Mouse (Mus musculus) megakaryocyte progenitor cell, adult 5-6 weeks (primary cell): ENCODE measurements around the gene Tnfsf9. TPM values are rescaled to one million over a fixed set of nuclear protein-coding genes. Genes with fewer than 3 reads are reported as not detected.

ENCODE experiments used
- ATAC-seq: replicated peaks from 2 replicates; pipeline ENCODE4 v1.8.0; 2016; ENCODE audit warnings: mild to moderate bottlenecking, moderate TSS enrichment, inconsistent platforms; ENCODE audit not compliant: poor library complexity
- total RNA-seq, 2 experiments: library from RNA; stranded (forward) in 1 of 2; stranded (reverse) in 1 of 2; fragments of 157-497, 149-512 nt in 1 of 2; fragments of 200-1000 nt in 1 of 2; gene quantifications; 2 replicates each; pipeline versions ENCODE4 v1.2.3 to v1.2.4; 2015 to 2017

Tnfsf9 gene
- total RNA-seq (2015) (1.2 and 2.2 TPM in 2 replicates), total RNA-seq (2017) (0.27 and 0.29 TPM in 2 replicates)

DNA sequence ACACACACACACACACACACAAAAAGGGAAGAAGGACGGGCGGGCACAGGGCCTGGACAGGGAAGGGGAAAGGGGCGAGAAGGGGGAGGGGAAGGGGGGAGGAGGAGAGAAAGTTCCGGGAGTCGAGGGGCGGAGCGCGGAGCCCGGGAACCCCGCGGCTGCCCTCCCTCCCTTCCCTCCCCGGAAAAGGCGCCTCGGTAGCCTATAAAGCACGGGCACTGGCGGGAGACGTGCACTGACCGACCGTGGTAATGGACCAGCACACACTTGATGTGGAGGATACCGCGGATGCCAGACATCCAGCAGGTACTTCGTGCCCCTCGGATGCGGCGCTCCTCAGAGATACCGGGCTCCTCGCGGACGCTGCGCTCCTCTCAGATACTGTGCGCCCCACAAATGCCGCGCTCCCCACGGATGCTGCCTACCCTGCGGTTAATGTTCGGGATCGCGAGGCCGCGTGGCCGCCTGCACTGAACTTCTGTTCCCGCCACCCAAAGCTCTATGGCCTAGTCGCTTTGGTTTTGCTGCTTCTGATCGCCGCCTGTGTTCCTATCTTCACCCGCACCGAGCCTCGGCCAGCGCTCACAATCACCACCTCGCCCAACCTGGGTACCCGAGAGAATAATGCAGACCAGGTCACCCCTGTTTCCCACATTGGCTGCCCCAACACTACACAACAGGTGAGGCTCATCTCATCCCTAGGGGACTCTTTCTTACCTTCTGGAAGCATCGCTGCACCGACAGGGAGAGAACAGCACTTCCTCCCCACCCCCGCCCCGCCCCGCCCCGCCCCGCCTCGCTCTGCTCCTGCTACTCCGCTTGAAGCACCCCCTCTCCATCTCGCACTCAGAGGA, at the start of gene Tnfsf9:
Gene Tnfsf9, plus strand, starts transcription at position 145 of the 854 bp plus-strand sequence.
- ATAC-seq = peak; percentile 45

DNA sequence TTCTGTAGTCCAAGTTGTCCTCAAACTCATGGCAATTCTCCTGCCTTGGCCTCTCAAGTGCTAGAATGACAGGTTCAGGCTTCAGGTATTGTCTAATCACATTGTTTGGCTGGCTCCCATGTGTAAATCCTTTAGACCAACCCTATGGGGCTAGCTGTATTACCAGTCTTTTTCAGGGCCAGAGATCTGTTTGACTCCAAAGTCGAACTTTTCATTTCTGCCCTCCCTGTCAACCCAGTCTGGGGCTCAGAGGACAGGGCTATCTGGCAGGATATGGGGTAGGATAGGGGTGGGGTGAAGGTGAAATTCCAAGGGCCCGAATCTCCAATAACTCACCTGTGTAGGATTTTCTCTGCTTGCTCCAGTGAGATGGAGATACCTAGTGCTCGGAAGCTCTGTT, 48.9 kb upstream of the Tnfsf9 start:
- no peak for ATAC-seq

DNA sequence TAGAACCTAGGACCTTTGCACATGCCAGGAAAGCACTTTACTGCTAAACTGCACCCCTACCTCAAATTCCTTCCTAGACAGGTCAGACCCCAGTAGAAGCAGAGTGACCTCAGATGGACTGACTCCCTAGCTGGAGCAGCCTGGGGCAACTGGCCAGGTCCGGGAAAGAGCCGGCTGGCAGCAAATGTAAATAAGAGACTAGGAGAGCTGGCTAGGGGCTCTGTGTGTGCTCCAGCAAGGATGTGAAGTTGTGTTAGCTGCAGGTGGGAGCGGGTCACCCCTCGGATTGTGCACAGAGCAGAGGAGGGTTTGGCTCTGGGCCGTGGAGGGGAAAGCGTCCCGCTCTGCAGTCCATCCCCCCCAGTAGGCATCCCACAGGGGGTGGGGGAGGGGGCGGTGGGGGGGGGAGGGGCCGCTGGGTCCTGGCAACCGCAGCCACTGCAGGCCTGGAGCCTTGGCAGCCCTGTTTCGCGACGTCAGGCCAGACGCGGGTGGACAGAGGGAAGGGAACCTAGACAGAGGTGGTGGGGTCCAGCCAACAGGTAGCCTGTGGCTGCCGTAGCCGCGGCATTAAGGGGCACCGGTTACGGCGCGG, 46.1 kb upstream of the Tnfsf9 start, which contains the start of gene Crb3:
Gene Crb3, plus strand, starts transcription at position 215 of the 595 bp plus-strand sequence.
- no peak for ATAC-seq

DNA sequence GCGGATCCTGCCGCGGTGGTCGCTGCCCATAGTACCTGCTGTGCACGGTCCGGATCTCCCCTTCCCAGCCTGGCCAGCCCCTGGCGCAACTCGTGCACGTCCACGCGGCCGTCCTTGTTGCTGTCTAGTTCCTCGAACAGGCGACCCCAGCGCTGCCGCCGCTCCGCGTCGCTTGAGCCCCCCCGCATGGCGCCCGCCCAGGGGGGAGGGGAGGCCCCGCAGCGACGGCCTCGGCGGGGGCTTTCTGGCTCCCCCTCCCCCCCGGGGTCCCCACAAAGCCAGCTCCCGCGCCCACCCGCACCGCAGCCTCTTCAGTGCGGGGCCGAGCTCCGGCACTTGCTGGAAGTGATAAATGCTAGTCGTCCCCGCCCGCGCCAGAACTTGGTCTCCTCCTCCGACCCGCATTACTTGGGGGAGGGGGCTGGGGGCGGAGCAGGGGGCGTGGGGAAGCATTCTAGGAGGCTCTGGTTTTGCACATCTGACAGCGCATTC, 45.6 kb upstream of the Tnfsf9 start, which contains the start of gene Slc25a23:
Gene Slc25a23, minus strand, starts transcription at position 378 of the 492 bp plus-strand sequence.
- 0 out of 2 replicates have a peak, but pooled peaks have one; percentile 5 for ATAC-seq

DNA sequence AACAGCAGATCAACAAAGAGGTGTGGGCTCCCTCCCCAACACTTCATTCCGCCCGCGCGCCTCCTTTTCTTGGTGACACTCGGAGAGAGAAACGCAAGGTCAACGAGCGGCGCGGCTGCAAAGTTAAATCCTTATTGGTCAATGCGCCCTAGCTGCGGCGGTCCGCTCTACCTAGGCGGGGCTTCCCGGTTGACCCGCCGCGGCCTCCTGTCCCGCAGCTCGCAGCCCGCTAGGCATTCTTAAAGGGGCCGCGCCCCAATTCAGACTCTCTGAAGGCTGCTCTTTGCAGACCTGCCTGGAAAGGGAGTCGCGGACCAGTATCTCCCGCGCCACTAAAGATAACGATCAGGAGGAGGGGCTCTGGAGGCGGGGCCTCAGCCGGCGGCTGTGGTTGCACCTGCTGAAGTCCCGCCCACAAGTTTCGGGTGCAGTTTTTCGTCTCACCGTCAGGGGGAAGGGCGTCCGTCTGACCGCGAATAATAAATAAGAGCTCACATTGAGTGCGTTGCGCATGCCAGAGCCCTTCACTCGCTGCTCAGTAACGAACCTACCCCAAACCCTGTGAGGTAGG, 44.8 kb upstream of the Tnfsf9 start:
- ATAC-seq = peak; percentile 85

DNA sequence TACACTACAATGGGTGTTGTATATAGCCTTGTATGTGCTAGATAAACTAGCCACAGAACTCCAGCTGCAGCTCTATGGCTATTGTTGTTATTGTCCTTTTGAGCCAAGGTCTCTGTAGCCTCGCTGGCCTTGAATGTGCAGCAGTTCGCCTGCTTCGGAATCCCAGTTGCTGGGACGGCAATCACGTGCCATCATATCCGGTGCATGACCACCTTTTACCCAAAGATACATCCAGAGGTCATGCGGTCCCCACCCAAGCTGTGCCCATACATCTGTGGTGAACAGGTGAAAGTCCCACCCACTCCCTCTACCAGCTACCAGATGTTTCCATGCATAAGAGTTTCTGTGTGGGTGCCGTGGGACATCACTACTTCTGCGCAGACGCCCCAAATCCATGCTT, 44.1 kb upstream of the Tnfsf9 start:
- ATAC-seq = no peak

DNA sequence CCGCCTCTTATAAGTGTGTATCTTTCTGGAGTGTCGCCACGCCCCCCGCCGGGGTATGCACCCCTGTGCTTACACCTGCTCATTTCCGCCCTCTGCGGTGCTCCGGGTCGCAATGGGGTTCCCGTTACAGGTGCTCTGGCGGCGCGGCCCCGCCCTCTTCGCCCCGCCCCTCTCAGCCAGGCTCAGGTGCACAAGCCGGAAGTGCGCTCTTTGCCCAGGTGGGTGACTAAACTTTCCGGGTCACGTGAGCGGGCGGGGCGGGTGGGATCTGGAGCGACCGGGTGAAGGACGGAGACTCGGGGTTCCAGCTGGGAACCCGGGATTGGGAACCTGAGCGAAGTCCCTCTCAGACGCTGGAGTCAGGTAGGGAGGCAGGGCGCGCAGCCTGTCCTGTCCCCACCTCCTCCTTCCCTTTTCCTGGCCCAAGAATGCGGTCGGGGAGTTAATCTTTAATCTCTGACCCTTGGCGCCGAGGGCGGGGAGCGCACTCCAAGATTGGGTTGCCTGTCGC, 43.1 kb upstream of the Tnfsf9 start:
- ATAC-seq = no peak

DNA sequence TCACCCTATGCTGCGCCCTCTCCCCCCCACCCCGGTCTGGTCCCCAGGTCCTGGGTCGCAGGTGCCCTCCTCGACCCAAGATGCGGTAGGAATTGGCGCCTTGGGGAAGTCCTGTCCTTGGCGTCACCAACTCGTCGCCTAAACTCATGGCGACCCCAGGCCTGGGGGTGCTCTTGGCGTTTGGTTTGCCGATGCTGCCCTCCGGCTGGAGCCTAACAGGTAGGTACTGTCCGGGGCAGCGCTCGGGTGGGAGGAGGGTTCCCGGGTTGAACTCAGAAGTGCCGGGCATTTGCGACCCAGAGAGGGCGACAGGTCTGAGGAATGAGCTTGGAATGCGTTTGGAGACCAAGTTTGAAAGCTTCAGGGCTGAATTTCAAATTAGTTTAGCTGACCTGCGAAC, 42.6 kb upstream of the Tnfsf9 start:
- ATAC-seq = no peak

DNA sequence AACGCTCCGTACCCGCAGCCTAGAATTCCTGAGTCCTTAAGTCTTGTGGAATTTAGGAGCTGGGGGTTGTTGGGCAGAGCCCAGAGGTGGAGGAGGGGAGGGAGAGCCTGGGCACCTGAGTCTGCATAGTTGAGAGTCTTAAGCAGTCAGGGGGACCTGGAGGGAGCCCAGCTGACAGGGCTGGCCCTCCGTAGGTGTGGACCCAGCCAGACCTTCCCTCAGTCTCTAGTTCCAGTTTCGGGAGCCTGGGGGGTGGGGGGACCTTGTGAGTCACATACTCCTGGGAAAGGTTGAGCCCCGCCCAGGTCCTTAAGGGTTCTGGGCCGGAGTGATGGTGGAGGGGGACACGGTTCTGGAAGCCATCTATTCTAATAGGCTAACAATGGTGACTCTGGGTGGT, 42.1 kb upstream of the Tnfsf9 start:
- no peak for ATAC-seq

DNA sequence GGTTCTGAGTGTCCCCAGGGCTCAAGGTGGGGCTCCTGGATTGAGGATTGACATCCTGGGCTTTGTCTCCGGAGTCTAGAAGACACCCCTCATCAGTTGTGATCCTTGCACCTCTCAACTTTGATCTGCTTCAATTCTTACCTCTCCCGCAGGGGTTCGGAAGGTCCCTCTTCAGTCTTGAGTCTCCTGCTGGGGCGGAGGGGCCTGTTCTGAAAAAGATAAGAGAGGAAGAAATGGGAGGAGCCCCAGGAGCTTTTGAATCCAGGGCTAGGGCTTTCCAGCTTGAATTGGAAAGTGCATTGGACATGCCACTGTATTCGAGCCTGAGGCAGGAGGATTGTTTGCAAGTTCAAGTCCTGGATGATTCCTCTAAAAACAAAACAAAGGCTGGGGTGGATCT, 38.2 kb upstream of the Tnfsf9 start:
- 0 out of 2 replicates have a peak, but pooled peaks have one; percentile 13 for ATAC-seq

DNA sequence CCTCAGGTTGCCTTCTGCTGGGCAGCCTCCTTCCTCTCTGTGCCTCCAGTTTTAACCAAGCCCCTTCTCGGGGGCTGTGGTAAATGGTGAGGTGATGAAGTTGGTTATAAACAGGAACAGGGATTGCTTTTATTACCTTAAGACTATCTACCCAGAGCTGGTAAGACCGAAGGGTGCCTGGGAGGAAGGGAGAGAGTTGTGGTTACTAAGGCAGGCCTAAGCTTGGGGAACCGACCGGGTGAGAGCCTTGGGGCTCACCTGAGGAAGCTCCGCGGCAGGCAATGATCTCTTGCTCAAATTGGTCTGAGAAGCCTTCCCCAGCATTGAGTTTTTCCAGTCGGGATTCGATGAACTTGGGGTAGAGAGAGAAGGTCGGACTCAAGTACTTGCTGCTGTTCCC, 34.9 kb upstream of the Tnfsf9 start:
- no peak for ATAC-seq

DNA sequence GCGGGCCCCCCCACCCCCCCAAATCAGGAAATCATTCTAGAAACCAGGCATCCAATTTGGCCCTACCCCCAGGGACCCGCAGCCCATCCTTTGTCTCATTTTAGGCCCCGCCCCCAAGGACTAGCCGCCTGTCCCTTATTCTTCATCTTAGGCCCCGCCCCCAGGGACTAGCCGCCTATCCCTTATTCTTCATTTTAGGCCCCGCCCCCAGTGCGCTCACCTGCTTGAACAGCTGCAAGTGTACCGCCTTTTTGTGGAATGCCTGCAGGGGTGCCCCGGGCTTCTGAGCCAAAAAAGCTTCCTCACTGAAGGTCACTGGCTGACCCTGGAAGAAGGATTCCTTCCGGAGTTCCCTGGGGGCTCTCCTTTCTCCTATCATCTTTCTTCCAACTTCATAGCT, 34.4 kb upstream of the Tnfsf9 start:
- ATAC-seq = no peak

DNA sequence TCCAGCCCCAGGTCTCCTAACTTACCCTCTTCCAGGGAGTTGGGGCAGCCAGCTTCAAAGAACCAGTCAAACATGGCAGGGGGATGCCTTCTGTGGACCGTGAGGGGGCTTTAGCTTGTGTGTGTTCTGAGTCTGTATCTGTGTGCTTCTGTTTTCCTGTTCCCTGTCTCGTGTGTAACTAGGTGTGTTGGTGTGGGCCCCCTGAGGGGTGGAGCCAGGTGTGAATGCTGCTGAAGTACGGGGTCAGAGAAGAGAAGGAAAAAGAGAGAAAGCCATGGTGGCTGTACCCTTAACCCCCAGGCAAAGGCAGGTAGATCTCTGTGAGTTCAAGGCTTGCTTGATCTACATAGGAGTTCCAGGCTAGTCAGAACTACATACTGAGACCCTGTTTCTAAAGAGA, 28.2 kb upstream of the Tnfsf9 start:
- no peak for ATAC-seq

DNA sequence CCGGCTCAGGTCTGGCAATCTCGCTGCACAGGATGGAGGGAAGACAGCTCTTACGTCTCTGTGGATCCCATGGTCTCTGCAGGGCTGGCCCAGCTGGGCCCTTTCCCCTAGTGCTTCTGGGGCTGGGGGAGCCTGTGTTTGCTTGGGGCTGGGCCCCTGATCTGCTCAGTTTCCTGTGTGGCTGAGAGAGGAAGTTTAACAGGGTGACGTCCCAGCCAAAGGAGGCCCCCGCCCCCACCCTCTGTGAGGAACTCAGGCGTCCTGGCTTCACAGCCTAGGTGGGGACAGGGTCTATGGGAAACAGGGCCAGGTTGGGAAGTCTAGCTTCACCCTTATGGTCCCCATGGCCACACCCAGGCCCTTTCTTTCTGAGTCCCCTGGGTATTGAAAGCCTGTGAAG, 26.8 kb upstream of the Tnfsf9 start, which contains the start of gene Dennd1c:
Gene Dennd1c, minus strand, starts transcription at position 179 of the 400 bp plus-strand sequence.
- ATAC-seq = peak; percentile 94

DNA sequence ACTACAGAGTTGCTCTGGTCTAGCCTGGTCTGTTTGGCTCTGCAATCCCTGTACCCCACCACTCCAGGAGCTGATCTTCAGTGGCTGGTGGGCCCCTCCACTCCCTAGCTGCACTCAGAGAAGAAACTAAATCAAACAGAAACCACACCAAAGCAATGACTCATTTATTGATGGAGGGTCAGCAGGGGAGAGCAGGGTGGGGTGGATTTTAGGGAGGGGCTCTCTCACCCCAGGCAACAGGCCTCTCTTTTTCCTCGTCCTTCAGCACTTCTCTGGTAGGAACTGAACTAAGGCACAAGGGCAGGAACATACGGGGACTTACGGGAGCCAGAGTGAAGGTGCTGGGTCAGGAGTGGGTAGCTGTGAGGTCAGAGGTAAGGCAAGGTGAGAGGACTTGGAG, 25.2 kb upstream of the Tnfsf9 start:
- ATAC-seq = no peak

DNA sequence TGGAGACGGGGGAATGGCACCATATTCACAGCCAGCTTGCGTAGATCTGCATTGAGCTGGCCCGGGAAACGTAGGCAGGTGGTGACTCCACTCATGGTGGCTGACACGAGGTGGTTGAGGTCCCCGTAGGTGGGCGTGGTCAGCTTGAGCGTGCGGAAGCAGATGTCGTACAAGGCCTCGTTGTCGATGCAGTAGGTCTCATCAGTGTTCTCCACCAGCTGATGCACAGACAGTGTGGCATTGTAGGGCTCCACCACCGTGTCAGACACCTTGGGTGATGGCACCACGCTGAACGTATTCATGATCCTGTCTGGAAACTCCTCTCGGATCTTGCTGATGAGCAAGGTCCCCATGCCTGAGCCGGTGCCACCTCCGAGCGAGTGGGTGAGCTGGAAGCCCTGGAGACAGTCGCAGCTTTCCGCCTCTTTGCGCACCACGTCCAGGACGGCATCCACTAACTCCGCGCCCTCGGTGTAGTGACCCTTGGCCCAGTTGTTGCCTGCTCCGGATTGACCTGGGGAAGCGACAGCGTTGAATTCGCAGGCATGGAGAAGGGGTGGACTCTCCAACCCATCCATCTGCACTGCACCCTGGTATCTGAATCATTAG, 23.8 kb upstream of the Tnfsf9 start:
- ATAC-seq = no peak

DNA sequence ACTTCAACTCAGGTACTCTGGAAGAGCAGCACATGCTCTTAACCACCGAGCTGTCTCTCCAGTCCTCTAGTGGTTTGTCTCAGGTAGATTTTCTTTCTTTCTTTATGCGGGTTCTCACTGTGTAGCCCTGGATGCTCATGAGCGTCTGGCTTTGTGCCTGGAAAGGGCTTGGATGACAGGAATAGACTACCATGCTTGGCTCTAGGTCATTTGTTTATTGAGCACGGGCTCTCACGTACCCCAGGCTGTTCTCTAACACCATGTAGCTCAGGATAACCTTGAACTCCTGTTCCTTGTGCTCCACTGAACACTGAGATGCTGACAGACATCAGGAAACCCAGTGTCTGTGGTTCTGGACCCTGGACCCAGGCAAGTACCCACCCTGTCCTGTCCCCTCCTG, 22.6 kb upstream of the Tnfsf9 start:
- ATAC-seq = no peak

DNA sequence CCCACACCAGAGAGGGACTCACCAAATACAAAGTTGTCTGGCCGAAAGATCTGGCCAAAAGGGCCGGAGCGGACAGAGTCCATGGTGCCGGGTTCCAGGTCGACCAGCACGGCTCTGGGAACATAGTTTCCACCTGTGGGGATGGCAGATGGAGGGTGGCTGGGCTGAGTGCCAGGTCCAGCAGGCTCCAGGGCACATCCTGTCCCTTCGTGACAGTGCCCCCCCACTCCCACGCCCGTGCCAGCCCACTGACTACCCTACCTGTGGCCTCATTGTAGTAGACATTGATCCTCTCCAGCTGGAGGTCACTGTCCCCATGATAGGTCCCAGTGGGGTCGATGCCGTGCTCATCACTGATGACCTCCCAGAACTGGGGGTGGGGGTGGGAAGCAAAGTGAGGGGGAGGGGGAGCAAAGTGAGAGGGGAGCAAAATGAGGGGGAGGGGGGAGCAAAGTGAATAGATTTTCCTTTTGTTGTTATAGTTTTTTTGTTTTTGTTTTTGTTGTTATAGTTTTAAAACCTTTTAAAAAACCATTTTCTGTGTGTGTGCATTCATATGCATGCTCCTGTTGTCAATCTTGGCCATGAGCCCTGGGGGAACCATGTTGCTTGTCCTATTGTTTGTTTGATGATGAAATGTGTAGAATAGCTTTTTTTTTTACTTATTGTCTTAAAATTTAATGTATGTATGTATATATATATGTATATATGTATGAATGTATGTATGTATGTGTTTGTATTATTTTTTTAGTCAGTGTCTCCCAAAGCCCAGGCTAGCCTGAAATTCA, 19.0 kb upstream of the Tnfsf9 start:
- no peak for ATAC-seq

DNA sequence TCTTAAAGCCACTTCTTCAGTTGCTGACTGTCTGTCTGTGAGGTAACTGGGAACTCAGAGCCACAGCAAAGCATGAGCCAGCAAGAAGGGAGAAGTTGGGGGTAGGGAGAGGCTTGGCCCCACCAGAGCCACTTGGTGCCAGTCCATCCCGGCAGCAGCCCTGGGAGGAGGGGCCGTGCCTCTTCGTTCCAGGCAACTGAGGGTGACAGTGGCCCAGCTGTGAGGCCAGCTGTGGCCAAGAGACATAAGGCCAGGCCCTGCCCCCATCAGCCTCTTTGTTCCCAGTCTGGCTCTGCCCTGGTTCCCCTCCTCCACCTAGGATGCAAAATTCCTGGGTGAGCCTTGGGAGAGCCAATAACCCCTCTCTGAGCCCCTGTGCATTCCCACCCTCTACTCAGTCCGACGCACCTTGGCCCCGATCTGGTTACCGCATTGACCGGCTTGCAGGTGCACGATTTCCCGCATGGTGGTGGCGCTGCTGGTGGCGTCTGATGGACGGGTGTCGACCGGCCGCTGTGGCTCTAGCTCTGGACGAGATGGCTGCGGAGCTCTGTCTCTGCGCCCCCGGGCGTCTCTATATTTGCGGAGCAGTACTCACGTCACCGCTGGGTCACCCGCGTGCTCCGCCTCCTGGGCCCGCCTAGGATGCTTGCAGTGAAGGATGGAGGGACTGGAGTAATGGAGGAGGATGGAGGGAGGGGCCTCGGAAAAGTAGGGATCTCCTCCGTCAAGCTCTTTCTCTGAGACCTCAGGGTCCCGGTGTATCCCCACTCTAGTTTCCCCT, 17.9 kb upstream of the Tnfsf9 start, which contains the start of gene Tubb4a:
Gene Tubb4a, minus strand, starts transcription at position 734 of the 784 bp plus-strand sequence.
- ATAC-seq = peak; percentile 67
